Mouse (Mus musculus): Measurements from ENCODE around the gene Dcp1a.

DNA sequence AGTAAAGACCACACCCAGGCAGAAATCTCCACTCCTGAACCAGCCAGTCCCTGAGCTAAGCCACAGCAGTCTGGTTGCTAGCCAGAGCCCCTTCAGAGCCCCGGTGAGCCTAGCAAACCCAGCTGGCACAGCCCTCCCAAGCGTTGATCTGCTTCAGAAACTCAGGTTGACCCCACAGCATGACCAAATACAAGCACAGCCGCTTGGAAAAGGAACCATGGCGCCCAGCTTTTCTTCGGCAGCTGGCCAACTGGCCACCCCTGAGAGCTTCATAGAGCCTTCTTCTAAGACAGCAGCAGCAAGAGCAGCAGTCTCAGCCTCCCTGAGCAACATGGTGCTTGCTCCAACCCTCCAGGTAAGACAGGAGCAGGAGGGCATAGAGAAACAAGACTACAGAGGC lies 40.0 kb downstream of the Dcp1a start:
- TF ChIP-seq CTCF (IDR thresholded peaks at IDR 0.05; ENCODE audit: control insufficient read depth, insufficient read depth, insufficient read length) (no peak), USF1 (IDR thresholded peaks at IDR 0.05; ENCODE audit: low read depth) (no peak)
